Mouse (Mus musculus): ENCODE data around the gene Olfr583.

Olfr583 gene

GRCm38 (mm10) chr7:103051000-103051399, at the start of gene Olfr583:
Olfr583 (plus strand) TSS chr7:103051300.
- DNase-seq (ENCODE audit: low spot score): no peak

- DNase-seq (ENCODE audit: low spot score): no peak
Measured at GRCm38 (mm10) chr7:103037724-103038123, 13.4 kb upstream of the Olfr583 start, which contains the start of gene Olfr582. Olfr582 (plus strand) TSS chr7:103038024.

DNA sequence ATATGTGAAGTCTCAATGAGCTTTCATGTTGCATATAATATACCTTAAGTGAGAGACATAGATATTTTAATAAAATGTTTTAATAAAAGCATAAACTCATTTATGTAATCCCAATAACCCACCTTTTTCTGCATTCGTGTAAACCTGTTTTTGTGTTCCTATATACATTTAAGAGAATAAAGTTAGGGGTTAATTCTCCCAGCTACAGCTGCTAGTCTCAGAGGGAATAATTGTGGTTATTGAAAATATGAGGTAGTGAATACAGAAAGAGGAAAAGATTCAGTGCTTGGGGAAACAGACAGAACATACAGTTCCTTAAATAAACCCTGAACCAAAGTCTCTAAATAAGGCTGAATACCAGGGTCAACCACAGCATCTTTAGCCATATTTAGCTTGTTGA, 30.5 kb downstream of the Olfr583 start, which contains the start of gene Olfr584:
Gene Olfr584 (plus strand): TSS at position 301 of the 400 bp plus-strand sequence.
- DNase-seq (ENCODE audit: low spot score): no peak

GRCm38 (mm10) chr7:103097420-103097819, 46.3 kb downstream of the Olfr583 start, which contains the start of gene Olfr585:
Olfr585 (plus strand) TSS chr7:103097720.
- DNase-seq (ENCODE audit: low spot score): no peak

All from c-Kit-positive CD71-positive TER-119-positive erythroid progenitor cells, embryonic 14.5 days (primary cell).